Mouse (Mus musculus) midbrain, embryonic 16.5 days (tissue): ENCODE data around the gene Rln3. TPM values are rescaled to one million over a fixed set of nuclear protein-coding genes. Genes with fewer than 3 reads are reported as not detected.
A peak's percentile ranks its signal among the peaks of the same experiment; 100 is the strongest.

Experiments
- ATAC-seq: fragments of 200-750 bp; cut with Nextera tagmentation; 2 replicates; pipeline ENCODE4 v1.8.0; 2017; ENCODE audit warnings: moderate TSS enrichment
- H3K27ac ChIP-seq: fragments of 300-500 bp; sonication (generic); 2 replicates; pipeline ENCODE4 v1.5.1; 2014; ENCODE audit warnings: mild to moderate bottlenecking, low read length, mixed read lengths
- H3K27me3 ChIP-seq: fragments of 300-500 bp; sonication (generic); 2 replicates; pipeline ENCODE4 v1.6.1; 2014; ENCODE audit warnings: low read depth, low read length, mixed read lengths; ENCODE audit not compliant: control insufficient read depth, insufficient read depth
- H3K36me3 ChIP-seq: fragments of 300-500 bp; sonication (generic); 2 replicates; pipeline ENCODE4 v1.6.1; 2014; ENCODE audit warnings: mild to moderate bottlenecking, low read length, moderate library complexity, mixed read lengths; ENCODE audit not compliant: control insufficient read depth, insufficient read depth
- H3K4me1 ChIP-seq: fragments of 300-500 bp; sonication (generic); 2 replicates; pipeline ENCODE4 v1.6.1; 2014; ENCODE audit warnings: mild to moderate bottlenecking, low read length, mixed read lengths; ENCODE audit not compliant: control insufficient read depth, insufficient read depth
- H3K4me2 ChIP-seq: fragments of 300-500 bp; sonication (generic); 2 replicates; pipeline ENCODE4 v1.6.1; 2014; ENCODE audit warnings: mild to moderate bottlenecking, low read length, mixed read lengths
- H3K4me3 ChIP-seq: fragments of 300-500 bp; sonication (generic); 2 replicates; pipeline ENCODE4 v1.5.1; 2014; ENCODE audit warnings: low read depth, mild to moderate bottlenecking, low read length, moderate library complexity, mixed read lengths
- H3K9ac ChIP-seq: fragments of 300-500 bp; sonication (generic); 2 replicates; pipeline ENCODE4 v1.6.1; 2014; ENCODE audit warnings: low read depth, low read length, mixed read lengths
- H3K9me3 ChIP-seq: fragments of 300-500 bp; sonication (generic); replicated peaks from 2 replicates; pipeline ENCODE4 v1.6.1; 2014; ENCODE audit warnings: mild to moderate bottlenecking, low read length, mixed read lengths; ENCODE audit not compliant: control insufficient read depth, poor library complexity, severe bottlenecking
- WGBS: fragments of 180-500 bp; shearing (Covaris S2); extraction: QIAGEN DNeasy Blood & Tissue Kit; methylation state at CpG from one replicate; pipeline ENCODE4 v1.1.7; 2014; 5-methylcytosine and 5-hydroxymethylcytosine counted together
- microRNA counts: library from miRNA; unstranded; fragments of <30 nt; microRNA quantifications from one replicate; lab custom pipeline; 2016
- microRNA-seq: library from miRNA; unstranded; fragments of <30 nt; microRNA quantifications from one replicate; pipeline ENCODE4, GENCODE M21; 2017
- polyA plus RNA-seq: library from polyadenylated mRNA; unstranded; fragments of >200 nt; fragmentation: Nextera tagmentation; extraction: Ambion mirVana; gene quantifications from 2 replicates; pipeline ENCODE4 v1.2.1, GENCODE M21; 2015

Rln3 gene
- polyA plus RNA-seq, 1 experiment from 2014 or later, result 1.9 TPM

- 0% methylated on average over 39 of the region's 112 CpGs for WGBS
- 0 out of 2 replicates have a peak, but pooled peaks have one; percentile 7 for ATAC-seq
Observed at GRCm38 (mm10) chr8:83997511-83998141, 47.2 kb downstream of the Rln3 start, which contains the start of gene Samd1. TSS of gene Samd1 (plus strand) at chr8:83997672.

GRCm38 (mm10) chr8:83996567-83997505, 48.0 kb downstream of the Rln3 start:
- no peaks in the 10 kb centered on the region for H3K9me3 ChIP-seq
- H3K4me3 ChIP-seq, result peak overlapping the region; percentile 77
- peaks cover 3% of the 10 kb centered on the region; the same call in 1 of the 2 replicates for H3K36me3 ChIP-seq
- H3K9ac ChIP-seq, result peak overlapping the region; percentile 80
- WGBS, result 0% methylated on average over 45 of the region's 103 CpGs
- H3K27me3 ChIP-seq, result peaks cover 12% of the 10 kb centered on the region; the same call in 1 of the 2 replicates
- peak overlapping the region; percentile 91 for H3K27ac ChIP-seq
- ATAC-seq, result peak; percentile 59
- peaks cover 16% of the 10 kb centered on the region for H3K4me1 ChIP-seq
- H3K4me2 ChIP-seq, result peak overlapping the region; percentile 84

More at GRCm38 (mm10) chr8:83997511-83998141, 47.2 kb downstream of the Rln3 start, which contains the start of gene Samd1:
- Histone ChIP-seq H3K4me3 (peak within 1 kb of the TSS; percentile 77), H3K9me3 (no peaks in the 10 kb centered on the region), H3K4me1 (peaks cover 16% of the 10 kb centered on the region), H3K4me2 (peak within 1 kb of the TSS; percentile 89), H3K27me3 (peaks cover 12% of the 10 kb centered on the region; the same call in 1 of the 2 replicates), H3K27ac (peak within 1 kb of the TSS; percentile 91), H3K9ac (peak within 1 kb of the TSS; percentile 80), H3K36me3 (0 out of 2 replicates have a peak, but pooled peaks cover 3% of the 10 kb centered on the region)

GRCm38 (mm10) chr8:83995973-83996372, 48.8 kb downstream of the Rln3 start:
- H3K4me1 ChIP-seq, result peaks cover 16% of the 10 kb centered on the region
- WGBS, result 10% methylated on average over 12 of the region's 12 CpGs
- peak overlapping the region; percentile 84; the same call in 1 of the 2 replicates for H3K4me2 ChIP-seq
- no peaks in the 10 kb centered on the region for H3K9me3 ChIP-seq
- no peak overlapping the region for H3K27ac ChIP-seq
- peak; percentile 30 for ATAC-seq
- H3K4me3 ChIP-seq, result no peak overlapping the region
- no peak overlapping the region for H3K9ac ChIP-seq
- H3K36me3 ChIP-seq, result peaks cover 8% of the 10 kb centered on the region; the same call in 1 of the 2 replicates
- H3K27me3 ChIP-seq, result peaks cover 4% of the 10 kb centered on the region; the same call in 1 of the 2 replicates

GRCm38 (mm10) chr8:83994030-83994429, 50.8 kb downstream of the Rln3 start:
- Histone ChIP-seq H3K27ac (no peak overlapping the region), H3K4me2 (no peak overlapping the region), H3K4me1 (peaks cover 11% of the 10 kb centered on the region), H3K27me3 (no peaks in the 10 kb centered on the region), H3K9me3 (no peaks in the 10 kb centered on the region), H3K36me3 (peaks cover 15% of the 10 kb centered on the region; the same call in 1 of the 2 replicates), H3K9ac (no peak overlapping the region), H3K4me3 (no peak overlapping the region)
- WGBS, result 91% methylated on average over 3 of the region's 3 CpGs
- ATAC-seq, result no peak

MicroRNAs within 50 kb of the gene (microRNA counts, 519-probe panel; counts per million panel counts)
- 386 counts per million, percentile 18 among the panel's probes with 10 or more counts for microRNA mmu-miR-1199 (lab: Ali Mortazavi, UCI)
- 1,838 counts per million, percentile 39 among the panel's probes with 10 or more counts for microRNA mmu-miR-709 (lab: Ali Mortazavi, UCI)

Small RNA genes within 50 kb of the gene (microRNA-seq; reads per million reads assigned to microRNA genes)
- gene Mir1199, result 0.52 reads per million
- gene Mir709, result not detected
- gene Mir8111, result 2.1 reads per million, percentile 6 among the genes with 10 or more reads in this experiment

Other genes with a start within 250 kb of the Rln3 start
- 54.8 and 59.8 TPM in 2 replicates for gene Adgrl1, start 144.9 kb downstream of the Rln3 start, polyA plus RNA-seq
- gene Gm10644, start 89.8 kb downstream of the Rln3 start, polyA plus RNA-seq, result 0.58 and 0.69 TPM in 2 replicates
- gene Asf1b, start 89.5 kb downstream of the Rln3 start, polyA plus RNA-seq, result 6.1 and 6.7 TPM in 2 replicates
- 225 and 231 TPM in 2 replicates for gene Prkaca, start 72.0 kb downstream of the Rln3 start, polyA plus RNA-seq
- 5.4 and 6.3 TPM in 2 replicates for gene Samd1, start 47.3 kb downstream of the Rln3 start, polyA plus RNA-seq
- 1.1 and 1.3 TPM in 2 replicates for gene 1700067K01Rik, start 43.5 kb downstream of the Rln3 start, polyA plus RNA-seq
- 0.28 and 0.30 TPM in 2 replicates for gene 2210011C24Rik, start 32.8 kb downstream of the Rln3 start, polyA plus RNA-seq
- gene Palm3, start 23.5 kb downstream of the Rln3 start, polyA plus RNA-seq, result 2.8 and 4.7 TPM in 2 replicates
- 0.26 and 0.47 TPM in 2 replicates for gene Il27ra, start 2.4 kb downstream of the Rln3 start, polyA plus RNA-seq
- gene Gm10643, start 20.1 kb upstream of the Rln3 start, polyA plus RNA-seq, result 1.2 and 1.5 TPM in 2 replicates
- 11.3 and 11.7 TPM in 2 replicates for gene Rfx1, start 21.8 kb upstream of the Rln3 start, polyA plus RNA-seq
- gene Dcaf15, start 59.8 kb upstream of the Rln3 start, polyA plus RNA-seq, result 20.6 and 24.7 TPM in 2 replicates
- gene Podnl1, start 81.0 kb upstream of the Rln3 start, polyA plus RNA-seq, result 0.53 and 0.70 TPM in 2 replicates
- 55.7 and 64.8 TPM in 2 replicates for gene Cc2d1a, start 102.9 kb upstream of the Rln3 start, polyA plus RNA-seq
- gene 4930432K21Rik, start 103.0 kb upstream of the Rln3 start, polyA plus RNA-seq, result 2.1 and 2.5 TPM in 2 replicates
- gene Nanos3, start 140.2 kb upstream of the Rln3 start, polyA plus RNA-seq, result 6.6 and 7.1 TPM in 2 replicates
- gene Zswim4, start 192.1 kb upstream of the Rln3 start, polyA plus RNA-seq, result 22.4 and 26.4 TPM in 2 replicates
- gene D8Ertd738e, start 204.7 kb upstream of the Rln3 start, polyA plus RNA-seq, result 229 and 244 TPM in 2 replicates
- 41.1 and 43.4 TPM in 2 replicates for gene Mri1, start 212.3 kb upstream of the Rln3 start, polyA plus RNA-seq
- gene Ccdc130, start 225.4 kb upstream of the Rln3 start, polyA plus RNA-seq, result 23.0 and 25.4 TPM in 2 replicates